Mouse (Mus musculus) E14TG2a.4 (cell line): ENCODE data around the gene Cdk5r1.

ENCODE experiments used
- CTCF ChIP-seq: conservative IDR thresholded peaks from 2 replicates; pipeline ENCODE4 v1.5.1; 2014; ENCODE audit warnings: low read length
- POU5F1 ChIP-seq: IDR thresholded peaks from 2 replicates; pipeline ENCODE4 v1.6.1; 2014; ENCODE audit warnings: low read length, borderline replicate concordance

- TF ChIP-seq CTCF (no peak), POU5F1 (no peak)
These were observed 2.6 kb upstream of the Cdk5r1 start for GRCm38 (mm10) chr11:80474175-80474691.
